Mouse (Mus musculus): ENCODE results near the gene Trim14. TPM values are rescaled to one million over a fixed set of nuclear protein-coding genes. Genes with fewer than 3 reads are reported as not detected.

Gene Trim14
- polyA plus RNA-seq (2017; shearing (Covaris generic)) = 35.6 TPM

DNA sequence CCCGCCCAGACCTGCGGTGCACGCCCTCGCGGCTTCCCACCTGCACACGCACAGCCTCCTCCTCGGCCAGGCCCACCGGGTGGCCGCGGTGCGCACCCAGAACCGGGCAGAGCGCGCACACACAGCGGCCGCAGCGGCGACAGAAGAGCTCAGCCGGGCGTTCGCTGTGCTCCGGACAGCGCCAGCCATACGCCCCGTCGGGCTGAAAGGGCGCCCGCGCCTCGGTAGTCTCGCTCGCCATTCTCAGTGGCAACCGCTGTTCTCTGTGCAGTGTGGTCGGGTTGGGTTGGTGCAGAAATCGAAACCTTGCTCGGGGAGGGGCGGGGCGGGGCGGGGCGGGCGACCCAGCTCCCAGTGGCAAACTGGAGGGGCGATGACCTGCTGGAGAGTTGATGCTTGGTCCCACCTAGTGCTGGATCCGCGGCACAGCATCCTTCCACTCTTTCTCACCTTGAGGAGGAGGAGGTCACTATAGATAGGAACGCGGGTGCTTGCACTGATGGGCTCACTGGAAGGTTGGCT lies at the start of gene Trim14:
Trim14 (minus strand) TSS at position 302 of the 522 bp plus-strand sequence.

DNA sequence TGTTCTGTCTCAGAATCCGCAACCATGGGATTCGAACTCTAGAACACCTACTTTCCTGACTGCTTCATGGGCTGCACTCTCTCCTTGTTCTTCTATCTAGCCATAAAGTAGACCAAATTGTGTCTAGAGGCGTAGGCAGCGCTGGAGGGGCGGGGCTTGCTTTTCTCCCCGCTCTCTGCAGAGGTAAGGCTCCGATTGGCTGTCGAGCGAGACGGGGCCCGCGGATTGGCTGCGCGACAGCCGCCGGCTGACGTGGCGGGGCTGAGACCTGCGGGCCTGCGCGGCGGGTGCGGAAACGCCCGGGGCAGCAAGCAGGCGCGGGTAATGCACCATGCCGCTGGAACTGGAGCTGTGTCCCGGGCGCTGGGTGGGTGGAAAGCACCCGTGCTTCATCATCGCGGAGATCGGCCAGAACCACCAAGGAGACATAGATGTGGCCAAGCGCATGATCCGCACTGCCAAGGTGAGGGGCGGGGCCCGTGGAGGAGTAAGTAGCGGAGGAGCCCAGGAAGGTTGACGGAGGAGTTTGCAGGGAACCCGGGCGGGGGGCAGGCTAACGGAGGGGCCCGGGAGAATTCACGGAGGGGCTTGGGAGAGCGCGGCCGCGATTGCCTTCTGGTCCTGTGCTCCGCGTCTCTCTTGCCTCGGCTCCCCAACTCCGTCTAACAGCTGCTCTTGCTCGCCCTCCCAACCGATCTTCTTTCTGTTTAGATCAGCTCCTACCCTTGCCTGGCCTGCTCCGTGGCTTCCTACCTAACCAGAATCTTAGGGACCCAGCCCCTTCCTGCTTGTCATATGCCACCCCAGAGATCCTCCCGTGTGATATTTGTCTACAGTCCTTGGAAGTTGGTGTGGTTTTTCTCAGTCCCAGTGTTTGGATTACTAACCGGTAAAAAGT lies 46.7 kb downstream of the Trim14 start, which contains the start of gene Nans:
Nans (plus strand) TSS at position 221 of the 898 bp plus-strand sequence.

DNA sequence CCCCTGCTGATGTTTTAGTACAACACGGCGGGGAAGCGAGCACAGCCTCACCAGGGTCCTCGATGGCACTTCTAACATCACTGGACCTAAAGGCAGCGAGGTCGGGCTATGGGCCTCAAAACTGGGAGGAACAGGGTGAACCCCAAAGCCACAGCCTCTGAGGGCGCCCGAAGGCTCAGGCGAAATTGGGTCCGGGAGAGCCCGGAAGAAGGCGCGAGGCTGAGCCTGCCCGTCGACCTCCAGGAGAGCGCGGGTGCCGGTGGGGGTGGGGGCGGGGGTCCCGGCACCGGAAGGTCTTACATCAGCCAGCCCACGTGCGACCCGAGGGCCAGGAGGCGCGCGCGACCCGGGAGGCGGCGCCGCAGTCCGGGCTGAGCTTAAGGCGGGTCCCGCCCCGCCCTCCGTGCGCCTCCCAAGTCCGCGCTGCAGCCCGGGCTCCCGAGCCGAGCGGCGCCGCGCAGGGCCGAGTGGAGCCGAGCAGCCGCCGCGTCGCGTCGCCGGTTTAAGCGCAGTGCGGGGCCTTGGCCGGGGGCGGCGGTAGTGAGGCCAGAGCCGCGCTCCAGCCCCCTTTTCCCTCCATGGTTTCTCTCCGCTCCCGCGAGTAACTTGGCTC lies 85.3 kb downstream of the Trim14 start, which contains the start of gene Anp32b:
Anp32b (plus strand) TSS at position 384 of the 613 bp plus-strand sequence.

Other genes with a start within 250 kb of the Trim14 start
- not detected for gene Foxe1, start 192.5 kb downstream of the Trim14 start, polyA plus RNA-seq (2017; shearing (Covaris generic))
- 29.2 TPM for gene Trmo, start 146.7 kb downstream of the Trim14 start, polyA plus RNA-seq (2017; shearing (Covaris generic))
- gene Hemgn, start 122.6 kb downstream of the Trim14 start, polyA plus RNA-seq (2017; shearing (Covaris generic)) = 0.20 TPM
- 32.3 TPM for gene Anp32b, start 85.2 kb downstream of the Trim14 start, polyA plus RNA-seq (2017; shearing (Covaris generic))
- 91.6 TPM for gene Nans, start 46.9 kb downstream of the Trim14 start, polyA plus RNA-seq (2017; shearing (Covaris generic))
- 102 TPM for gene Coro2a, start 66.1 kb upstream of the Trim14 start, polyA plus RNA-seq (2017; shearing (Covaris generic))
- gene Tbc1d2, start 114.1 kb upstream of the Trim14 start, polyA plus RNA-seq (2017; shearing (Covaris generic)) = 1.4 TPM

All from CD4-positive, CD25-positive, alpha-beta regulatory T cell, adult 9 weeks (primary cell).